Mouse (Mus musculus) ovary, postnatal 36 days (tissue): ENCODE measurements around the gene Atp9a.

Source experiments
- DNase-seq: peaks from one replicate; pipeline ENCODE4 v3.0.0; 2022; ENCODE audit warnings: low spot score, mixed read lengths

Atp9a gene

GRCm38 (mm10) chr2:168681531-168681930 is 60.7 kb downstream of the Atp9a start:
- DNase-seq = no peak

GRCm38 (mm10) chr2:168679381-168680199 is 62.6 kb downstream of the Atp9a start:
- no peak for DNase-seq

GRCm38 (mm10) chr2:168678662-168679294 is 63.4 kb downstream of the Atp9a start:
- DNase-seq = no peak

GRCm38 (mm10) chr2:168677650-168678049 is 64.6 kb downstream of the Atp9a start:
- no peak for DNase-seq

GRCm38 (mm10) chr2:168671724-168672123 is 70.5 kb downstream of the Atp9a start:
- DNase-seq = no peak

GRCm38 (mm10) chr2:168670241-168670640 is 72.0 kb downstream of the Atp9a start:
- no peak for DNase-seq

- no peak for DNase-seq
Measured at GRCm38 (mm10) chr2:168669762-168670161, 72.4 kb downstream of the Atp9a start.

- no peak for DNase-seq
Measured at GRCm38 (mm10) chr2:168667745-168668144, 74.5 kb downstream of the Atp9a start.

GRCm38 (mm10) chr2:168665680-168666079 is 76.5 kb downstream of the Atp9a start:
- no peak for DNase-seq

GRCm38 (mm10) chr2:168663716-168664115 is 78.5 kb downstream of the Atp9a start:
- no peak for DNase-seq

GRCm38 (mm10) chr2:168663216-168663615 is 79.0 kb downstream of the Atp9a start:
- DNase-seq = no peak

GRCm38 (mm10) chr2:168661802-168662201 is 80.4 kb downstream of the Atp9a start:
- DNase-seq = no peak

- no peak for DNase-seq
Measured at GRCm38 (mm10) chr2:168660344-168660743, 81.9 kb downstream of the Atp9a start.

- no peak for DNase-seq
Measured at GRCm38 (mm10) chr2:168658551-168658950, 83.7 kb downstream of the Atp9a start.

GRCm38 (mm10) chr2:168656569-168657308 is 85.5 kb downstream of the Atp9a start:
- DNase-seq = no peak

GRCm38 (mm10) chr2:168654983-168655669 is 87.1 kb downstream of the Atp9a start:
- DNase-seq = peak; percentile 47

GRCm38 (mm10) chr2:168654482-168654881 is 87.7 kb downstream of the Atp9a start:
- DNase-seq = no peak

GRCm38 (mm10) chr2:168651757-168652156 is 90.5 kb downstream of the Atp9a start:
- peak; percentile 33 for DNase-seq

GRCm38 (mm10) chr2:168648171-168648570 is 94.0 kb downstream of the Atp9a start:
- no peak for DNase-seq

- DNase-seq = no peak
Measured at GRCm38 (mm10) chr2:168644855-168645254, 97.4 kb downstream of the Atp9a start.

- no peak for DNase-seq
Measured at GRCm38 (mm10) chr2:168643524-168644177, 98.6 kb downstream of the Atp9a start.

GRCm38 (mm10) chr2:168642187-168642586 is 100.0 kb downstream of the Atp9a start:
- DNase-seq = no peak
